25 mouse cellular contexts compared by ENCODE assay signal in the genomic region with DNA sequence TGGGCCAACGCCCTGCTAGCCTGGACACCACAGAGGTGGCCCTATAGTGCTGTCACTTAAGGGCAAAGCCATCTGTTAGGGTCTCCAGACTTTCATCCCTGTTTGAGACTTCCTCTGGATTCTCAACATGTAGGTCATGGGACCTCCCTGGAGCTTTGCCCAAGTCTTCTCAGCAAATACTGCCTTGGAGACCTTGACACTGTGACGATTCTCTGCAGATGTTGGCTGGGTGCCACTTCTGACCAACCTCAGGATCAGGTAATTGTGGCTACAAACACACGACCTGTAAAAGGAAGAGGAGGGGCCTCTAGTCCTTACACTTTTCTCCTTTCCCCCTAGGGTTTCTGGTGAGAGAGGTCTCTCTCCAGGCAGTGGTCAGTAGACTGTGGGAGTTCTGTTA. TPM values are rescaled to one million over a fixed set of nuclear protein-coding genes. Genes with fewer than 3 reads are reported as not detected.
DNase-seq lines count a peak whose midpoint lies in the region; ATAC-seq lines count a peak whose summit lies in the region.
"Had no signal": no experiment of that assay in that cellular context is flagged by ENCODE, and none has a peak within 500 bp of the region (broad histone marks: within the 10 kb centered on the region; RNA-seq: fewer than 3 reads in every experiment).

No protein-coding gene starts in this region.

- ATAC-seq in kidney, embryonic 14.5 days (ENCODE audit: low FRiP score, low TSS enrichment), result no peak
- ATAC-seq: activated CD4-positive, CD25-positive, alpha-beta regulatory T cell, adult 4 months; forebrain, embryonic 14.5 days; forebrain, postnatal 0 days; hindbrain, postnatal 0 days had no signal

- no peaks in the 10 kb centered on the region for H3K36me3 ChIP-seq in kidney, embryonic 14.5 days (ENCODE audit: control insufficient read depth, insufficient read depth, low read length)
- H3K36me3 ChIP-seq: embryonic facial prominence, embryonic 12.5 days; embryonic facial prominence, embryonic 15.5 days; heart, embryonic 12.5 days; heart, embryonic 15.5 days had no signal

- peak; percentile 12 for DNase-seq in adrenal gland, postnatal 14 days
- DNase-seq in adrenal gland, adult 2 months, result no peak
- DNase-seq in kidney, adult 9 months, result peak; percentile 8
- DNase-seq in kidney, postnatal 25 days, result peak; percentile 49 to 59
- no peak for DNase-seq in kidney, adult 11 months
- DNase-seq: adrenal gland, postnatal 10 days; cerebellum, adult 11 months; cerebellum, adult 2 months; cerebellum, adult 9-11 months; cerebellum, postnatal 25 days; forebrain, postnatal 0 days; gastrocnemius, adult 2 months; gastrocnemius, postnatal 14 days; heart, adult 18-20 months; heart, postnatal 10 days; heart, postnatal 4 days had no signal

- no peaks in the 10 kb centered on the region for H3K9me3 ChIP-seq in kidney, embryonic 14.5 days (ENCODE audit: control insufficient read depth, low read length)
- H3K9me3 ChIP-seq: embryonic facial prominence, embryonic 12.5 days; embryonic facial prominence, embryonic 15.5 days; heart, embryonic 12.5 days; heart, embryonic 15.5 days had no signal

- H3K4me3 ChIP-seq in kidney, embryonic 14.5 days (ENCODE audit: low read length), result no peak overlapping the region
- H3K4me3 ChIP-seq: embryonic facial prominence, embryonic 12.5 days; embryonic facial prominence, embryonic 15.5 days; gastrocnemius, adult 2 months; heart, embryonic 12.5 days; heart, embryonic 15.5 days had no signal

- H3K4me2 ChIP-seq in kidney, embryonic 14.5 days (replicated peaks; ENCODE audit: low read depth, low read length), result no peak overlapping the region
- H3K4me2 ChIP-seq: embryonic facial prominence, embryonic 12.5 days; embryonic facial prominence, embryonic 15.5 days; heart, embryonic 12.5 days; heart, embryonic 15.5 days; hindbrain, embryonic 14.5 days had no signal

- H3K4me1 ChIP-seq in kidney, embryonic 14.5 days (ENCODE audit: control insufficient read depth, insufficient read depth, low read length), result no peaks in the 10 kb centered on the region
- H3K4me1 ChIP-seq: embryonic facial prominence, embryonic 12.5 days; embryonic facial prominence, embryonic 15.5 days; heart, embryonic 12.5 days; heart, embryonic 15.5 days had no signal

- 67% methylated on average over 3 of the region's 3 CpGs for WGBS in kidney, embryonic 14.5 days

- no peaks in the 10 kb centered on the region for H3K27me3 ChIP-seq in kidney, embryonic 14.5 days (ENCODE audit: control insufficient read depth, insufficient read depth, low read length)
- H3K27me3 ChIP-seq: embryonic facial prominence, embryonic 12.5 days; embryonic facial prominence, embryonic 15.5 days; heart, embryonic 12.5 days; heart, embryonic 15.5 days had no signal

- H3K9ac ChIP-seq in kidney, embryonic 14.5 days (ENCODE audit: low read depth, low read length), result no peak overlapping the region
- H3K9ac ChIP-seq: embryonic facial prominence, embryonic 12.5 days; embryonic facial prominence, embryonic 15.5 days; forebrain, postnatal 0 days; heart, embryonic 12.5 days; heart, embryonic 15.5 days; hindbrain, embryonic 14.5 days had no signal

- no peak overlapping the region for H3K27ac ChIP-seq in kidney, embryonic 14.5 days (ENCODE audit: low read depth, low read length)
- H3K27ac ChIP-seq: embryonic facial prominence, embryonic 12.5 days; embryonic facial prominence, embryonic 15.5 days; gastrocnemius, adult 2 months; heart, embryonic 15.5 days; hindbrain, embryonic 14.5 days; hindbrain, postnatal 0 days had no signal

RNA-seq across cellular contexts. Expression of a gene that starts 49.3 kb away (rescaled TPM):
- 10.4 and 10.5 TPM in 2 replicates for total RNA-seq in adrenal gland, postnatal 14 days (2021)
- total RNA-seq in adrenal gland, adult 2 months (2021), result 10 to 100 TPM in 1 of 2 experiments, 1 to 10 TPM in 1; 5.1 to 10.1 TPM
- polyA plus RNA-seq in adrenal gland, adult 2 months (2012; rRNA removed), result 1.5 and 1.6 TPM in 2 replicates
- polyA plus RNA-seq in kidney, embryonic 14.5 days (2014; fragmentation: Nextera tagmentation; extraction: Ambion mirVana), result 14.7 and 25.8 TPM in 2 replicates

Comparison
In these comparisons a context has a peak if more than half of its experiments do, and no peak if none do; other contexts are left out.
1. DNase-seq: peak in adrenal gland, postnatal 14 days (single experiment), kidney, adult 9 months (single experiment) and kidney, postnatal 25 days (2 of 2); none in adrenal gland, adult 2 months (single experiment) and kidney, adult 11 months (single experiment).